Mouse (Mus musculus): Measurements from ENCODE around the gene Mmp9. TPM values are rescaled to one million over a fixed set of nuclear protein-coding genes. Genes with fewer than 3 reads are reported as not detected.

Gene Mmp9
- total RNA-seq, 2 experiments from 2014 or later: 1.4 TPM

GRCm38 (mm10) chr2:164903496-164903895 is 37.1 kb upstream of the Mmp9 start:
- intact Hi-C loops (cut with DNase I): no loop called here

GRCm38 (mm10) chr2:164906071-164906470 is 34.5 kb upstream of the Mmp9 start:
- no peak overlapping the region for H3K4me3 ChIP-seq
- H3K27ac ChIP-seq: no peak overlapping the region
- intact Hi-C loops (cut with DNase I): no loop called here
- peak; percentile 45 for TF ChIP-seq CTCF (IDR thresholded peaks at IDR 0.05)
- DNase-seq (ENCODE audit: extremely low spot score in 1 of 2, low spot score in 2 of 2): no peak

More at GRCm38 (mm10) chr2:164903496-164903895, 37.1 kb upstream of the Mmp9 start:
- H3K27ac ChIP-seq: no peak overlapping the region
- no peak for DNase-seq (ENCODE audit: extremely low spot score in 1 of 2, low spot score in 2 of 2)
- no peak for TF ChIP-seq CTCF (IDR thresholded peaks at IDR 0.05)
- H3K4me3 ChIP-seq: no peak overlapping the region

- intact Hi-C loops (cut with DNase I): no loop called here
- DNase-seq (ENCODE audit: extremely low spot score in 1 of 2, low spot score in 2 of 2): no peak
- no peak overlapping the region for H3K4me3 ChIP-seq
- TF ChIP-seq CTCF (IDR thresholded peaks at IDR 0.05): no peak
- no peak overlapping the region for H3K27ac ChIP-seq
Measured at GRCm38 (mm10) chr2:164907511-164907910, 33.1 kb upstream of the Mmp9 start.

- no peak for TF ChIP-seq CTCF (IDR thresholded peaks at IDR 0.05)
- no peak for DNase-seq (ENCODE audit: extremely low spot score in 1 of 2, low spot score in 2 of 2)
- Histone ChIP-seq H3K4me3 (no peak overlapping the region), H3K27ac (no peak overlapping the region)
- intact Hi-C loops (cut with DNase I): no loop called here
Measured at GRCm38 (mm10) chr2:164908011-164908410, 32.6 kb upstream of the Mmp9 start.

GRCm38 (mm10) chr2:164909100-164909499 is 31.5 kb upstream of the Mmp9 start:
- TF ChIP-seq CTCF (IDR thresholded peaks at IDR 0.05): no peak
- intact Hi-C loops (cut with DNase I): no loop called here
- Histone ChIP-seq H3K27ac (no peak overlapping the region), H3K4me3 (no peak overlapping the region)
- no peak for DNase-seq (ENCODE audit: extremely low spot score in 1 of 2, low spot score in 2 of 2)

GRCm38 (mm10) chr2:164909542-164909941 is 31.0 kb upstream of the Mmp9 start:
- peak; percentile 36 for TF ChIP-seq CTCF (IDR thresholded peaks at IDR 0.05)
- no peak overlapping the region for H3K27ac ChIP-seq
- intact Hi-C loops (cut with DNase I): no loop called here
- DNase-seq (ENCODE audit: extremely low spot score in 1 of 2, low spot score in 2 of 2): no peak
- H3K4me3 ChIP-seq: peak overlapping the region; percentile 91; the same call in 1 of the 2 replicates

- H3K27ac ChIP-seq: peak overlapping the region; percentile 100
- intact Hi-C loops (cut with DNase I): loop anchor here (1.0 to 5.0 kb wide), 4 partner anchors 24 to 122 kb away; partner anchors contain the start of genes Ctsa, Ncoa5, Neurl2 and Pcif1
- H3K4me3 ChIP-seq: peak overlapping the region; percentile 91
- TF ChIP-seq CTCF (IDR thresholded peaks at IDR 0.05): no peak
- DNase-seq (ENCODE audit: extremely low spot score in 1 of 2, low spot score in 2 of 2): no peak
Measured at GRCm38 (mm10) chr2:164910360-164911061, 30.1 kb upstream of the Mmp9 start.

GRCm38 (mm10) chr2:164911086-164912048 is 29.2 kb upstream of the Mmp9 start, which contains the start of gene Zfp335:
Zfp335 (minus strand) TSS chr2:164911757.
- peak; percentile 91 to 92 for DNase-seq (ENCODE audit: extremely low spot score in 1 of 2, low spot score in 2 of 2)
- peak within 1 kb of the TSS; percentile 91 for H3K4me3 ChIP-seq
- H3K27ac ChIP-seq: peak within 1 kb of the TSS; percentile 100
- intact Hi-C loops (cut with DNase I): loop anchor here (1.0 to 5.0 kb wide), 4 partner anchors 25 to 121 kb away; partner anchors contain the start of genes Ctsa, Ncoa5, Neurl2 and Pcif1
- TF ChIP-seq CTCF (IDR thresholded peaks at IDR 0.05): peak; percentile 58

GRCm38 (mm10) chr2:164912151-164912550 is 28.4 kb upstream of the Mmp9 start:
- H3K4me3 ChIP-seq: peak overlapping the region; percentile 91
- no peak for TF ChIP-seq CTCF (IDR thresholded peaks at IDR 0.05)
- intact Hi-C loops (cut with DNase I): loop anchor here (5.0 kb wide), 1 partner anchor 120 kb away; the partner anchor contains the start of gene Ncoa5
- peak overlapping the region; percentile 100 for H3K27ac ChIP-seq
- peak in 1 of 2 experiments; percentile 43 for DNase-seq (ENCODE audit: extremely low spot score in 1 of 2, low spot score in 2 of 2)

- Histone ChIP-seq H3K4me3 (no peak overlapping the region), H3K27ac (peak overlapping the region; percentile 100)
- intact Hi-C loops (cut with DNase I): loop anchor here (5.0 kb wide), 1 partner anchor 119 kb away; the partner anchor contains the start of gene Ncoa5
- no peak for DNase-seq (ENCODE audit: extremely low spot score in 1 of 2, low spot score in 2 of 2)
- no peak for TF ChIP-seq CTCF (IDR thresholded peaks at IDR 0.05)
Measured at GRCm38 (mm10) chr2:164912749-164913427, 27.7 kb upstream of the Mmp9 start.

GRCm38 (mm10) chr2:164913428-164913786 is 27.2 kb upstream of the Mmp9 start:
- no peak for TF ChIP-seq CTCF (IDR thresholded peaks at IDR 0.05)
- DNase-seq (ENCODE audit: extremely low spot score in 1 of 2, low spot score in 2 of 2): no peak
- Histone ChIP-seq H3K4me3 (no peak overlapping the region), H3K27ac (peak overlapping the region; percentile 34; the same call in 1 of the 2 replicates)
- intact Hi-C loops (cut with DNase I): loop anchor here (5.0 kb wide), 1 partner anchor 119 kb away; the partner anchor contains the start of gene Ncoa5
